Mouse (Mus musculus) liver, embryonic 14.5 days (tissue): ENCODE results near the gene Accs. TPM values are rescaled to one million over a fixed set of nuclear protein-coding genes. Genes with fewer than 3 reads are reported as not detected.
A peak's percentile ranks its signal among the peaks of the same experiment; 100 is the strongest.

Experiments used
- ATAC-seq: fragments of 200-750 bp; cut with Nextera tagmentation; 2 replicates; pipeline ENCODE4 v1.8.0; 2017; ENCODE audit warnings: moderate number of reproducible peaks, mild to moderate bottlenecking, moderate library complexity; ENCODE audit not compliant: insufficient read depth
- DNase-seq, 3 experiments: peaks; one replicate each; pipeline ENCODE4 v3.0.0-alpha.2; 2012 to 2013; ENCODE audit warnings: low read depth in 3 of 3, low spot score in 3 of 3
- H3K27ac ChIP-seq: fragments of 300-500 bp; sonication (generic); 2 replicates; pipeline ENCODE4 v1.5.1; 2014; ENCODE audit warnings: moderate library complexity, mild to moderate bottlenecking, control low read depth, inconsistent platforms
- H3K27me3 ChIP-seq: fragments of 300-500 bp; sonication (generic); 2 replicates; pipeline ENCODE4 v1.6.1; 2014; ENCODE audit warnings: mild to moderate bottlenecking, low read length, moderate library complexity; ENCODE audit not compliant: control insufficient read depth, insufficient read depth
- H3K36me3 ChIP-seq: fragments of 300-500 bp; sonication (generic); replicated peaks from 2 replicates; pipeline ENCODE4 v1.6.1; 2014; ENCODE audit warnings: low read depth; ENCODE audit not compliant: control insufficient read depth, insufficient read depth
- H3K4me1 ChIP-seq, 2 experiments: fragments of 200-500 bp in 1 of 2; fragments of 300-500 bp in 1 of 2; sonication (generic) in 1 of 2; replicated peaks; 2 replicates each; pipeline ENCODE4 v1.6.1; 2012 to 2014; ENCODE audit warnings: antibody characterized with exemption in 1 of 2, inconsistent platforms in 1 of 2, low read length in 1 of 2; ENCODE audit not compliant: control insufficient read depth in 2 of 2, insufficient read depth in 2 of 2
- H3K4me2 ChIP-seq: fragments of 300-500 bp; sonication (generic); 2 replicates; pipeline ENCODE4 v1.6.1; 2014; ENCODE audit warnings: low read depth, mild to moderate bottlenecking, control low read depth, moderate library complexity
- H3K4me3 ChIP-seq, 2 experiments: fragments of 200-500 bp in 1 of 2; fragments of 300-500 bp in 1 of 2; sonication (generic) in 1 of 2; 2 replicates each; pipeline ENCODE4 v1.5.1; 2012 to 2014; ENCODE audit warnings: low read depth in 2 of 2, low read length in 2 of 2, mild to moderate bottlenecking in 2 of 2, control low read depth in 1 of 2, inconsistent platforms in 1 of 2, moderate library complexity in 1 of 2; ENCODE audit not compliant: insufficient read depth in 1 of 2
- H3K9ac ChIP-seq: fragments of 300-500 bp; sonication (generic); replicated peaks from 2 replicates; pipeline ENCODE4 v1.6.1; 2014; ENCODE audit warnings: mild to moderate bottlenecking, control low read depth, moderate library complexity
- H3K9me3 ChIP-seq: fragments of 300-500 bp; sonication (generic); 2 replicates; pipeline ENCODE4 v1.6.1; 2016; ENCODE audit warnings: low read length, mixed read lengths; ENCODE audit not compliant: control insufficient read depth
- CTCF ChIP-seq: IDR thresholded peaks from 2 replicates; pipeline ENCODE4 v1.5.1; 2016; ENCODE audit warnings: antibody characterized with exemption, low read depth, control low read depth
- EP300 ChIP-seq: IDR thresholded peaks from 2 replicates; pipeline ENCODE4 v1.6.1; 2016; ENCODE audit warnings: antibody characterized with exemption, low read depth
- WGBS: fragments of 180-500 bp; shearing (Covaris S2); extraction: QIAGEN DNeasy Blood & Tissue Kit; methylation state at CpG from one replicate; pipeline ENCODE4 v1.1.7; 2014; ENCODE audit not compliant: insufficient replicate concordance; 5-methylcytosine and 5-hydroxymethylcytosine counted together
- polyA plus RNA-seq, 2 experiments: library from polyadenylated mRNA; depleted of rRNA in 1 of 2; stranded (reverse) in 1 of 2; unstranded in 1 of 2; fragments of >200 nt; fragmentation: Nextera tagmentation in 1 of 2; extraction: Ambion mirVana in 1 of 2; gene quantifications; 2 replicates each; pipeline versions ENCODE4 v1.2.1 to v1.2.3; 2012 to 2014

The Accs gene
- polyA plus RNA-seq, 2 experiments: 0.88 to 1.5 TPM

DNA sequence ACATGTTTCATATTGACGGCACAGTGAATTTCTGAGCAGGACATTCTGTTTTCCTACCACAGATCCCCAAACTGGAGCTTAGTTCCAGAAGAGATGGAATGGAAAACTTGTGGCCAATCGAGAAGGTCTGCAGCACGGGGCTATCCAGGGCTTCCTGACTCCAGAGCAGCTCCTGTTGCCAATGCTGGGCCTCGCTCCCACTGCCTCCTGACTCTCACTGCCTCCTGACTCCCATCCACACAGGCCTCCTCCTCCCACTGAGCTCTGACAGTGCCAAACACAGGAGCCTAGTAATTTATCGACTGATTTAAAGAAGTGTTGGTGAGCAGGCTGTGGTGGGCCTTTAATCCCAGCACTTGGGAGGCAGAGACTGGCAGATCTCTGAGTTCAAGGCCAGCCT, 41.7 kb downstream of the Accs start:
- H3K36me3 ChIP-seq: peaks cover 5% of the 10 kb centered on the region; the same call in 1 of the 2 replicates
- no peak overlapping the region for H3K4me2 ChIP-seq
- no peak for ATAC-seq
- no peak overlapping the region for H3K9ac ChIP-seq
- no peak overlapping the region for H3K4me3 ChIP-seq
- H3K4me1 ChIP-seq: 0 out of 4 replicates have a peak, but pooled peaks cover 0 to 3% of the 10 kb centered on the region in 2 experiments
- WGBS: 74% methylated on average over 5 of the region's 5 CpGs
- H3K9me3 ChIP-seq: no peaks in the 10 kb centered on the region
- H3K27ac ChIP-seq: no peak overlapping the region
- TF ChIP-seq EP300: no peak
- TF ChIP-seq CTCF: no peak
- H3K27me3 ChIP-seq: no peaks in the 10 kb centered on the region
- no peak for DNase-seq

GRCm38 (mm10) chr2:93807440-93807839, 42.3 kb downstream of the Accs start:
- H3K4me2 ChIP-seq: no peak overlapping the region
- peaks cover 5% of the 10 kb centered on the region; the same call in 1 of the 2 replicates for H3K36me3 ChIP-seq
- no peak overlapping the region for H3K27ac ChIP-seq
- ATAC-seq (no peak), DNase-seq (no peak)
- H3K4me1 ChIP-seq: 0 out of 4 replicates have a peak, but pooled peaks cover 0 to 3% of the 10 kb centered on the region in 2 experiments
- no peak for TF ChIP-seq EP300
- no peak for TF ChIP-seq CTCF
- no peak overlapping the region for H3K4me3 ChIP-seq
- H3K27me3 ChIP-seq: no peaks in the 10 kb centered on the region
- no peak overlapping the region for H3K9ac ChIP-seq
- WGBS: 86% methylated on average over 8 of the region's 8 CpGs
- H3K9me3 ChIP-seq: no peaks in the 10 kb centered on the region

DNA sequence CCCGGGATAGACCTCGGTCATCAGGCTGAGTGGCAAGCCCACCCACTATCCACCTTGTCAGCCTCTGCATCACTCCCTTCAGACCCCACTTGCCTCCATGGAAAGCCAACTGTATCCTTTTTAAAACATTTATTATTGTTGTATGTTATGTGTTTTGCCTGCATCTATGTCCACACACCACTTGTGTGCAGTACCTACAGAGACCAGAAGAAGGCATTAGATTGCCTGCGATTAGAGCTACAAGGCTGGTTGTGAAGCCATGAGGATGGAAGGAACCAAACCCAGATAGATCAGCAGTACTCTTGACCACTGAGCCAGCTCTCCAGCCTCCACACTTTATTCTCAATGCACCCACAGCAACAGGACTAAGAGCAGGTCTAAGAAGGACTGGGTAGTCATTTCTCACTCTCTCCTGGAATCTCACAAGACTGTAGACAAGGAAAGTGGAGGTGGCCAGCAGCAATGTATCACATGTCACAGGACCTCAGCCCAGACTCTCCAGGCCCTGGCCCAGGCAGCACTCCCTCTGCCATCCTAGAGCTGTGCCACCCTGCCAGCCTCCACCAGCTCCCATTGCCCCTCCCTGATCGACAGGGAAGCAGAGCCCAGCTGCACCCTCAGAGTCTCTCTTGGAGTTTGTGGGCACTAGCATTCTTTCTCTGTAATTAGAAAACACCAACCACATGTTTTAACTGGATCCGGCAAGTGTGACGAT, 43.1 kb downstream of the Accs start:
- TF ChIP-seq EP300 (no peak), CTCF (0 out of 2 replicates have a peak, but pooled peaks have one; percentile 18)
- 82% methylated on average over 6 of the region's 6 CpGs for WGBS
- H3K36me3 ChIP-seq: peaks cover 5% of the 10 kb centered on the region; the same call in 1 of the 2 replicates
- H3K9me3 ChIP-seq: no peaks in the 10 kb centered on the region
- ATAC-seq (no peak), DNase-seq (no peak)
- no peak overlapping the region for H3K9ac ChIP-seq
- H3K4me1 ChIP-seq: 0 out of 4 replicates have a peak, but pooled peaks cover 0 to 3% of the 10 kb centered on the region in 2 experiments
- H3K27ac ChIP-seq: no peak overlapping the region
- no peak overlapping the region for H3K4me3 ChIP-seq
- no peaks in the 10 kb centered on the region for H3K27me3 ChIP-seq
- no peak overlapping the region for H3K4me2 ChIP-seq

DNA sequence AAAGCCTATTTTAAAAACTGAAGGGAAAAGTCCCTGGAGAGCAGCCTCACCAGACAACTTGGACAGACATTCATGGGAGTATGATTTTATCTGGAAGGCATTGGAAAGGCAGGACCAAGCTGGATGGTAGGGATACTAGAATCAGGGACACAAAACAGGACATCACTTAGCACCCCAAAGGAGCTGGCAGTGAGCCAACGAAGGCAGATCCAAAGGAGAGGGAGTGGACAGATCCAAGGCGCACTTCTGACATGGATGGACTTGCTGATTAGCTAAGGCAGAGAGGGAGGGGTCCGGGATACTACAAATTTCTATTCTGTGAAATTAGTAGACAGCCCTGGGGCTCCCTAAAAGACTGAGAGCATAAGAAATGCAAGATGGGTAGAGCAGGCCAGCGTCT, 44.2 kb downstream of the Accs start:
- Histone ChIP-seq H3K4me2 (no peak overlapping the region), H3K9me3 (no peaks in the 10 kb centered on the region), H3K36me3 (peaks cover 3% of the 10 kb centered on the region; the same call in 1 of the 2 replicates), H3K4me1 (0 out of 4 replicates have a peak, but pooled peaks cover 0 to 3% of the 10 kb centered on the region in 2 experiments), H3K27ac (no peak overlapping the region), H3K27me3 (no peaks in the 10 kb centered on the region), H3K4me3 (no peak overlapping the region), H3K9ac (no peak overlapping the region)
- DNase-seq (no peak), ATAC-seq (no peak)
- 75% methylated on average over 4 of the region's 4 CpGs for WGBS
- no peak for TF ChIP-seq CTCF
- TF ChIP-seq EP300: no peak

- DNase-seq (peak in 2 of 3 experiments; percentile 20 to 45), ATAC-seq (peak; percentile 67)
- H3K27ac ChIP-seq: no peak overlapping the region
- TF ChIP-seq CTCF: no peak
- no peak for TF ChIP-seq EP300
- H3K4me3 ChIP-seq: no peak overlapping the region
- no peaks in the 10 kb centered on the region for H3K27me3 ChIP-seq
- no peak overlapping the region for H3K4me2 ChIP-seq
- no peaks in the 10 kb centered on the region for H3K9me3 ChIP-seq
- H3K9ac ChIP-seq: no peak overlapping the region
- WGBS: 47% methylated on average over 5 of the region's 5 CpGs
- H3K36me3 ChIP-seq: peaks cover 3% of the 10 kb centered on the region; the same call in 1 of the 2 replicates
- 0 out of 4 replicates have a peak, but pooled peaks cover 0 to 3% of the 10 kb centered on the region in 2 experiments for H3K4me1 ChIP-seq
These were observed 44.7 kb downstream of the Accs start for GRCm38 (mm10) chr2:93805066-93805465.
